Mouse (Mus musculus): ENCODE data around the gene Creb5. TPM values are rescaled to one million over a fixed set of nuclear protein-coding genes. Genes with fewer than 3 reads are reported as not detected.
A peak's percentile ranks its signal among the peaks of the same experiment; 100 is the strongest.

The Creb5 gene
- total and polyA plus RNA-seq, 2 experiments from 2014 or later = 1.6 to 3.2 TPM

DNA sequence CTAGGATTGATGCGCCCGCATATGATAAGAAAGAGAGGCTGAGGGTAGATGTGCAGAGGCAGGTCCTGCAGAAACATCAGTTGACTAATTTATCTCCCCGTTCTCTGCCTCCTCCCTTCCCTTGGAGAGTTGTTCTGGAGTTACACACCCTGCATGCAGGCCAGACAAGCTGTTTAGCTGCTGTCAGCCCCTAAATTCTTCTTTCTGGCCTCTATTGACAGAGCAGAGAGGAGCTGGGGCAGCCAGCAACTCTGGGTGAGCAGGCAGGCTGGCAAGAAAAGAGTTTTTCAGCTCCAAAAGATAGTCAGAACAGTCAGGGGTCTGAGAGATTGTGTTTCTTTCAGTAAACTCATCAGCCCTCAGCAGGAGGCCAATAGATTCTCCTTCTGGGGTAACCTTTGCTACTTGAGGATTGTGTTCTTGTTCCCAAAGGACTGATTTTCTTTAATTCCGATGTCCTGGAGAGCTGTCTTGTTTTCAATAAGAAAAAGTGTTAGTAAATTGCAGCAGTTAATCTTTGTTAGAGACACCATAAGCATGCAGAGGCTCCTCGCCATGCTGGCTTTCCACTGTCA lies 230.4 kb downstream of the Creb5 start:
- ATAC-seq (ENCODE audit: low FRiP score) (no peak), DNase-seq (ENCODE audit: low spot score) (peak; percentile 9)
- Histone ChIP-seq H3K4me2 (ENCODE audit: low read depth, low read length, poor library complexity, severe bottlenecking) (no peak overlapping the region), H3K4me3 (ENCODE audit: low read depth, low read length) (no peak overlapping the region), H3K9ac (replicated peaks; ENCODE audit: low read length, poor library complexity, severe bottlenecking) (no peak overlapping the region), H3K27me3 (ENCODE audit: insufficient read depth, low read length) (no peaks in the 10 kb centered on the region), H3K27ac (ENCODE audit: low read depth, low read length) (no peak overlapping the region), H3K36me3 (ENCODE audit: insufficient read depth, low read length) (no peaks in the 10 kb centered on the region), H3K9me3 (ENCODE audit: low read length) (no peaks in the 10 kb centered on the region), H3K4me1 (ENCODE audit: insufficient read depth, low read length) (no peaks in the 10 kb centered on the region)
- TF ChIP-seq CTCF (IDR thresholded peaks at IDR 0.05) = no peak
- WGBS = 55% methylated on average over 5 of the region's 5 CpGs

DNA sequence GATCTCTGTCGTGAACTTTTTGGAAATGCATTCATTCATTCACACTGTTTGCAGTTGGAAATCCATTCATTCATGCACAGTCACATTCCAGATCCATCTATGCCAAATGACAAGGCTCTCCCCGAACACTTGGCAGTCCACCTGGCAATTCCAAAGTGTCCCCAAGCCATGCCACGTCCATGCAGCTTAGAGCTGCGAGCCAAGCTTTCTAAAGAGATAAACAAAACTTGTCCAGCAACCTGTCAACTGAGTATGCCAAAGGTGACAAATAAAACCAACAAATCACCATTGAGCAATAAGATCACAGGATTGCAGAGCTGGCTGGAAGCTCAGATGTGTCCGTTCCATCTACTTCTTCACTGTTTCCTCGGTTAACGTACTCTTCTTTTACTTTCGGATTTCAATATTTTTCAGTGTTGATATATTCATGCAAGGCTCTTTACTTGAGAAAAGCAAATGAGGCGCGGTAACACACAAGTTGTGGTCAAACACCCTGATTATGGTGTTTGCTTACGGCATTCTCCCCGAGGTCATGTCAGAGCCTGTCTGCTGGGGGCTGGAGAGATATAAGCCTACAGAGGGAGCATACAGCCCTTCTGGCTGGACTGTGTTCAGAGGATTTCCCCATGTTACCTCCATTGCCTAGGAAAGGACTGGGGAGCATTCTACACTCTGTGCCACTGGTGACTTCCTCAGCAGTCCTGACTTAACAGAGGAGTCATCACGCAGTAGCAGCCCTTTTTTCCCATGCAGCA lies 236.8 kb downstream of the Creb5 start:
- ATAC-seq (ENCODE audit: low FRiP score) (no peak), DNase-seq (ENCODE audit: low spot score) (no peak)
- Histone ChIP-seq H3K4me3 (ENCODE audit: low read depth, low read length) (no peak overlapping the region), H3K9ac (replicated peaks; ENCODE audit: low read length, poor library complexity, severe bottlenecking) (no peak overlapping the region), H3K36me3 (ENCODE audit: insufficient read depth, low read length) (no peaks in the 10 kb centered on the region), H3K27ac (ENCODE audit: low read depth, low read length) (no peak overlapping the region), H3K4me2 (ENCODE audit: low read depth, low read length, poor library complexity, severe bottlenecking) (no peak overlapping the region), H3K9me3 (ENCODE audit: low read length) (no peaks in the 10 kb centered on the region), H3K27me3 (ENCODE audit: insufficient read depth, low read length) (no peaks in the 10 kb centered on the region), H3K4me1 (ENCODE audit: insufficient read depth, low read length) (no peaks in the 10 kb centered on the region)
- 93% methylated on average over 13 of the region's 13 CpGs for whole genome bisulfite sequencing
- TF ChIP-seq CTCF (IDR thresholded peaks at IDR 0.05) = no peak

DNA sequence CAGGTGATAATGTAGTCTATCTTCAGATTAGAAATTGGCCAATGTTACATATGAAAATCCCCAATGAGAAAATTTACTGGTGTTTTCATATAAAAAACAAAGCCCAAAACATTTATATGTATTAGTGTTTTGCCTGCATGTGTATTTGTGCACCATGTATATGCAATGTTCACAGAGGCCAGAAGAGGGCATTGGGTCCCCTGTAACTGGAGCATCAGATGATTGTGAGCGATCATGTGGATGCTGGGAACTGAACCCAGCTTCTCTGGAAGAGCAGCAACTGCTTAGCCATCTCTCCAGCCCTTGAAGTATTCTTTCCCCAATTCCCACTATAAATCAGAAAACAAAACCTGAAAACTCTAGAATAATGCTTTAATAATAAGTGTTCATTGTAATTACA lies 239.4 kb downstream of the Creb5 start:
- Histone ChIP-seq H3K9ac (replicated peaks; ENCODE audit: low read length, poor library complexity, severe bottlenecking) (no peak overlapping the region), H3K27ac (ENCODE audit: low read depth, low read length) (no peak overlapping the region), H3K4me3 (ENCODE audit: low read depth, low read length) (no peak overlapping the region), H3K4me2 (ENCODE audit: low read depth, low read length, poor library complexity, severe bottlenecking) (no peak overlapping the region), H3K4me1 (ENCODE audit: insufficient read depth, low read length) (no peaks in the 10 kb centered on the region), H3K36me3 (ENCODE audit: insufficient read depth, low read length) (no peaks in the 10 kb centered on the region), H3K9me3 (ENCODE audit: low read length) (no peaks in the 10 kb centered on the region), H3K27me3 (ENCODE audit: insufficient read depth, low read length) (no peaks in the 10 kb centered on the region)
- TF ChIP-seq CTCF (IDR thresholded peaks at IDR 0.05) = peak; percentile 8; the same call in 1 of the 2 replicates
- DNase-seq (ENCODE audit: low spot score) (no peak), ATAC-seq (ENCODE audit: low FRiP score) (no peak)
- 88% methylated on average over 1 of the region's 1 CpGs for WGBS

DNA sequence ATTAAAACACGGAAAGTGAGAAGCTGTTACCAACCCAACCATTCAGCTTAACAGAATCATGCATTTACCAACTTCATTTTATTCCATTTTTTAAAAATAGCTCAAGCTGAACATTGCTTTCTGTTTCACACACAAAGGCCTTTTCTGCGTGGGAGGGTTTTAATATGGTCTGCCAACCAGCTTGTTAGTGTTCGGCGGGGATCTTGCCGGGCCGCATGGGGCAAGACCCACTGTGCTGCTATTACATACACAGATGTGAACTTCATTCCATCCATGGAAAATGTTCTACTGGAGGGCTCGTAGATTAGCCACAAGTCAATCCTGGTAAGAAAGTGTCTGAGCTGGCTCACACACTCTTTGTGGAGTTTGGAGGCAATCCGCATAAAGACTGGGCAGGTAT lies 243.7 kb downstream of the Creb5 start:
- H3K9me3 ChIP-seq (ENCODE audit: low read length) = no peaks in the 10 kb centered on the region
- WGBS = 82% methylated on average over 8 of the region's 8 CpGs
- ATAC-seq (ENCODE audit: low FRiP score) (no peak), DNase-seq (ENCODE audit: low spot score) (no peak)
- H3K4me3 ChIP-seq (ENCODE audit: low read depth, low read length) = no peak overlapping the region
- H3K27ac ChIP-seq (ENCODE audit: low read depth, low read length) = no peak overlapping the region
- no peak overlapping the region for H3K9ac ChIP-seq (replicated peaks; ENCODE audit: low read length, poor library complexity, severe bottlenecking)
- H3K4me1 ChIP-seq (ENCODE audit: insufficient read depth, low read length) = no peaks in the 10 kb centered on the region
- H3K4me2 ChIP-seq (ENCODE audit: low read depth, low read length, poor library complexity, severe bottlenecking) = no peak overlapping the region
- no peaks in the 10 kb centered on the region for H3K27me3 ChIP-seq (ENCODE audit: insufficient read depth, low read length)
- TF ChIP-seq CTCF (IDR thresholded peaks at IDR 0.05) = no peak
- H3K36me3 ChIP-seq (ENCODE audit: insufficient read depth, low read length) = no peaks in the 10 kb centered on the region

DNA sequence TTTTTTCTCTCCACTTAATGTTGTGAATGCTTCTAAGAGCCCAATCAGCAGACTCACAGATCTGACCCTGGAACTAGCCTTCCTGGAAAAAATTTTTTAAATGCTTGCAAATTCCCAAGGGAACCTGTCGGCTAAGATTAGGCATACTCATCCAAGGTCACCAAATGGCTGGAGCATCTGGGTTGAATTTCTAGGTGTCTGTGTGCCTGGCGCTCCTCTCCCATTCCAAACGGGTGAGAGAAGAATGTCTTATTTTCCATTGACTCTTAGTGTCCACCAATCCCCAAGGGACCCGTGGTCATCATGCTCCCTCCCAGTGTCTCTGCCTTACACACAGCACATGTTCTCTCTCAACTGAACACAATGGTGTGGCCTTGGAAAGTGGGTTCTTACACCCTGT lies 244.4 kb downstream of the Creb5 start:
- 95% methylated on average over 4 of the region's 4 CpGs for WGBS
- Histone ChIP-seq H3K4me2 (ENCODE audit: low read depth, low read length, poor library complexity, severe bottlenecking) (no peak overlapping the region), H3K9ac (replicated peaks; ENCODE audit: low read length, poor library complexity, severe bottlenecking) (no peak overlapping the region), H3K36me3 (ENCODE audit: insufficient read depth, low read length) (no peaks in the 10 kb centered on the region), H3K4me3 (ENCODE audit: low read depth, low read length) (no peak overlapping the region), H3K9me3 (ENCODE audit: low read length) (no peaks in the 10 kb centered on the region), H3K4me1 (ENCODE audit: insufficient read depth, low read length) (no peaks in the 10 kb centered on the region), H3K27ac (ENCODE audit: low read depth, low read length) (no peak overlapping the region), H3K27me3 (ENCODE audit: insufficient read depth, low read length) (no peaks in the 10 kb centered on the region)
- no peak for TF ChIP-seq CTCF (IDR thresholded peaks at IDR 0.05)
- ATAC-seq (ENCODE audit: low FRiP score) (no peak), DNase-seq (ENCODE audit: low spot score) (no peak)

DNA sequence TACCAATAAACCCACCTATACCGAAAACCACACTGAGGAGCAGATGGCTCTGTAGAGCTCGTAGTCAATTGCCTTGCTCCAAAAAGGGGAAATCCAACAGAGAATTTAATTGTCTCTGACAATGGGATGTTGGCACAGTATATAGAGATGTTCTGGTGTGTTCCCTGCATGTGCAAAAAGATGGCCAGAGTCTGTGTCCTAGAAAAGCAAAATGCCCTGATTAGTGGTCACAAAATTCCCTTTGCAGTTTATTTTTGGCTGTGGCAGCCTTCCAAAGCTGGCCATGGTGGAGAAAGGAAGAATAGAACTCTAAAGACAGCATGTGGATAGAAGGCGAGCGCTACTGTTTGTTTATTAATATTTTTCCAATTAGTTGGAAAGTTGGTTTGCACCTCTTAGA lies 250.5 kb downstream of the Creb5 start:
- H3K4me3 ChIP-seq (ENCODE audit: low read depth, low read length) = no peak overlapping the region
- no peak for TF ChIP-seq CTCF (IDR thresholded peaks at IDR 0.05)
- H3K36me3 ChIP-seq (ENCODE audit: insufficient read depth, low read length) = no peaks in the 10 kb centered on the region
- no peaks in the 10 kb centered on the region for H3K27me3 ChIP-seq (ENCODE audit: insufficient read depth, low read length)
- DNase-seq (ENCODE audit: low spot score) (peak; percentile 15), ATAC-seq (ENCODE audit: low FRiP score) (no peak)
- no peaks in the 10 kb centered on the region for H3K9me3 ChIP-seq (ENCODE audit: low read length)
- 86% methylated on average over 4 of the region's 4 CpGs for WGBS
- no peak overlapping the region for H3K9ac ChIP-seq (replicated peaks; ENCODE audit: low read length, poor library complexity, severe bottlenecking)
- H3K4me1 ChIP-seq (ENCODE audit: insufficient read depth, low read length) = no peaks in the 10 kb centered on the region
- no peak overlapping the region for H3K27ac ChIP-seq (ENCODE audit: low read depth, low read length)
- no peak overlapping the region for H3K4me2 ChIP-seq (ENCODE audit: low read depth, low read length, poor library complexity, severe bottlenecking)
